Mouse (Mus musculus) limb, embryonic 14.5 days (tissue): ENCODE results near the gene Gatb. TPM values are rescaled to one million over a fixed set of nuclear protein-coding genes. Genes with fewer than 3 reads are reported as not detected.

Experiments
- ATAC-seq: fragments of 200-750 bp; cut with Nextera tagmentation; 2 replicates; pipeline ENCODE4 v1.8.0; 2017; ENCODE audit warnings: low read depth, moderate number of reproducible peaks, moderate TSS enrichment; ENCODE audit not compliant: low FRiP score
- DNase-seq: peaks from one replicate; pipeline ENCODE4 v3.0.0-alpha.2; 2015; ENCODE audit warnings: low spot score
- H3K27ac ChIP-seq: fragments of 300-500 bp; sonication (generic); replicated peaks from 2 replicates; pipeline ENCODE4 v1.5.1; 2014; ENCODE audit warnings: low read depth, mild to moderate bottlenecking, low read length, moderate library complexity, mixed read lengths
- H3K27me3 ChIP-seq: fragments of 300-500 bp; sonication (generic); 2 replicates; pipeline ENCODE4 v1.6.1; 2014; ENCODE audit warnings: low read length, mixed read lengths; ENCODE audit not compliant: control insufficient read depth, insufficient read depth
- H3K36me3 ChIP-seq: fragments of 300-500 bp; sonication (generic); 2 replicates; pipeline ENCODE4 v1.6.1; 2014; ENCODE audit warnings: mild to moderate bottlenecking, low read length, moderate library complexity, mixed read lengths; ENCODE audit not compliant: control insufficient read depth, insufficient read depth
- H3K4me1 ChIP-seq: fragments of 300-500 bp; sonication (generic); 2 replicates; pipeline ENCODE4 v1.6.1; 2014; ENCODE audit warnings: antibody characterized with exemption, low read length, mixed read lengths; ENCODE audit not compliant: control insufficient read depth, insufficient read depth
- H3K4me2 ChIP-seq: fragments of 300-500 bp; sonication (generic); replicated peaks from 2 replicates; pipeline ENCODE4 v1.6.1; 2014; ENCODE audit warnings: low read depth, mild to moderate bottlenecking, low read length, moderate library complexity; ENCODE audit not compliant: severe bottlenecking
- H3K4me3 ChIP-seq: fragments of 300-500 bp; sonication (generic); replicated peaks from 2 replicates; pipeline ENCODE4 v1.5.1; 2014; ENCODE audit warnings: low read length
- H3K9ac ChIP-seq: fragments of 300-500 bp; sonication (generic); 2 replicates; pipeline ENCODE4 v1.6.1; 2014; ENCODE audit warnings: mild to moderate bottlenecking, low read depth, low read length, moderate library complexity; ENCODE audit not compliant: severe bottlenecking
- H3K9me3 ChIP-seq: fragments of 300-500 bp; sonication (generic); 2 replicates; pipeline ENCODE4 v1.6.1; 2016; ENCODE audit warnings: low read length; ENCODE audit not compliant: control insufficient read depth
- POLR2A ChIP-seq: fragments of 200-500 bp; IDR thresholded peaks from 2 replicates; pipeline ENCODE4 v1.8.0; 2012; ENCODE audit warnings: inconsistent platforms, mild to moderate bottlenecking, moderate library complexity, borderline replicate concordance; ENCODE audit not compliant: insufficient read depth, insufficient read length; ENCODE audit errors: extremely low read depth
- WGBS: fragments of 180-500 bp; shearing (Covaris S2); extraction: QIAGEN DNeasy Blood & Tissue Kit; methylation state at CpG from one replicate; pipeline ENCODE4 v1.1.7; 2014; 5-methylcytosine and 5-hydroxymethylcytosine counted together
- polyA plus RNA-seq, 2 experiments: library from polyadenylated mRNA; depleted of rRNA in 1 of 2; stranded (reverse) in 1 of 2; unstranded in 1 of 2; fragments of >200 nt; fragmentation: Nextera tagmentation in 1 of 2; extraction: Ambion mirVana in 1 of 2; gene quantifications; 2 replicates each; pipeline versions ENCODE4 v1.2.1 to v1.2.3; 2012 to 2014

The Gatb gene
- polyA plus RNA-seq, 2 experiments: 9.0 to 18.3 TPM

GRCm38 (mm10) chr3:85606912-85607311 lies 33.0 kb downstream of the Gatb start:
- Histone ChIP-seq H3K27me3 (no peaks in the 10 kb centered on the region), H3K36me3 (no peaks in the 10 kb centered on the region), H3K4me3 (no peak overlapping the region), H3K9ac (no peak overlapping the region), H3K4me2 (no peak overlapping the region), H3K9me3 (no peaks in the 10 kb centered on the region), H3K4me1 (peaks cover 2% of the 10 kb centered on the region; the same call in 1 of the 2 replicates), H3K27ac (no peak overlapping the region)
- DNase-seq (no peak), ATAC-seq (no peak)
- 88% methylated on average over 3 of the region's 3 CpGs for WGBS
- TF ChIP-seq POLR2A: no peak

DNA sequence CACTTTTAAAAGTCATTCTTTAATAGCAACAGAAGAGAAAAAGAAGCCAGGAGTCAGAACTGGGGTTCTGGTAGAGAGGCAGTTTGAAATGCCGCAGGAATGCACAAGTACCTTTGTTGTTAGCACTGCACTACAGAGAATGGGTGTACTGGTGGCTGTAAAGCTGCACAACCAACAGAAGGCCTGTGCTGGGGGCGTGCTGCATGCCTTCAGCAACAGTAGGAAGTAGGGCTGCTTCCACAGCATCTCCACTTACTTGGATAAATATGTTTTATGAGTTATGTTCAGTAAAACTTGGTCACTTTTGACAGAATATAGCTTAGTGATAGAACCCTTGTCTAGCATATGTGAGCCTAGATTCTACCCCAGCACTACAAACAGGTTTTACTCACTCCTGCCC lies 33.8 kb downstream of the Gatb start:
- no peak for TF ChIP-seq POLR2A
- Histone ChIP-seq H3K4me1 (no peaks in the 10 kb centered on the region), H3K4me3 (no peak overlapping the region), H3K27ac (no peak overlapping the region), H3K9ac (no peak overlapping the region), H3K4me2 (no peak overlapping the region), H3K9me3 (no peaks in the 10 kb centered on the region), H3K36me3 (no peaks in the 10 kb centered on the region), H3K27me3 (no peaks in the 10 kb centered on the region)
- no peak for ATAC-seq
- DNase-seq: no peak
- 96% methylated on average over 2 of the region's 2 CpGs for whole genome bisulfite sequencing

DNA sequence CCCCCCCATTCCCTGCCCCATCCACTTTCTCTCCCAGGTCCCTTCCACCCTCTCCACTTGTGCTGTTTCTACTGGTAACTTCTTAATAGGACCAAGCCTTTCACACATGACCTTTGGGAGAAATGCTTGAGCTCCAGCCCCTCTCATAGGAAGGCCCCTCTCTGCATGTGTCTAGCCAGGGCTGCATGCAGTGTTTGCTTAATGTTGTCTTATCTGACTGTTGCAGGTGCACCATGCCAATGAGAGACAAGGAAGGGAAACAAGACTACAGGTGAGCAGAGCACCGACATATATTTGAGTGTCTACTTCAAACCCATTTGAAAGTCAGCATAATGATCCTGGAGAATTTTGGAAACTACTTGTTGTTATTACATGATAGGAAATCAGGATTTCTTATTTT lies 42.5 kb downstream of the Gatb start:
- no peak overlapping the region for H3K27ac ChIP-seq
- no peaks in the 10 kb centered on the region for H3K27me3 ChIP-seq
- TF ChIP-seq POLR2A: no peak
- H3K36me3 ChIP-seq: peaks cover 13% of the 10 kb centered on the region; the same call in 1 of the 2 replicates
- no peaks in the 10 kb centered on the region for H3K9me3 ChIP-seq
- H3K4me3 ChIP-seq: no peak overlapping the region
- no peak for ATAC-seq
- DNase-seq: no peak
- no peak overlapping the region for H3K4me2 ChIP-seq
- WGBS: 97% methylated on average over 1 of the region's 1 CpGs
- H3K9ac ChIP-seq: no peak overlapping the region
- H3K4me1 ChIP-seq: no peaks in the 10 kb centered on the region

DNA sequence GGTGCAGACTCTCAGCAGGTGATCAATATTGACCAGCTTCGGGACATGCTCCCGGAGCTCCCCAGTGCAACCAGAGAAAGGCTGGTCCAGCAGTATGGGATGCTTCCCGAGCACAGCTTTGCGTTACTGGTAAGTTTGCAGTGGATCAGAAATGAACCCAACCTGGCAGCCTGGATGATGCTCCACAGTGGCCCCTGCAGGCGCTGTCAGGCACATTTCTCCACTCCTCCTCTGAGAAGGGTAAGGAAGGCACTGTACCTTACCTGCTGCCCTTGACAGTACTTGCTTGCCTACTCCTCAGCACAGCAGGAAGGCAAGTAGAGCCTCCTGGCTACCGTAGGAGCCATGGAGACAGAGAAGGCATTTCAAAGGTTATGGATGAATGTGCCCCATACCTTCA lies 45.0 kb downstream of the Gatb start:
- Histone ChIP-seq H3K27me3 (no peaks in the 10 kb centered on the region), H3K9ac (no peak overlapping the region), H3K9me3 (no peaks in the 10 kb centered on the region), H3K4me1 (no peaks in the 10 kb centered on the region), H3K36me3 (peaks cover 13% of the 10 kb centered on the region; the same call in 1 of the 2 replicates), H3K27ac (no peak overlapping the region), H3K4me3 (no peak overlapping the region), H3K4me2 (no peak overlapping the region)
- ATAC-seq (no peak), DNase-seq (no peak)
- no peak for TF ChIP-seq POLR2A
- WGBS: 82% methylated on average over 6 of the region's 6 CpGs

DNA sequence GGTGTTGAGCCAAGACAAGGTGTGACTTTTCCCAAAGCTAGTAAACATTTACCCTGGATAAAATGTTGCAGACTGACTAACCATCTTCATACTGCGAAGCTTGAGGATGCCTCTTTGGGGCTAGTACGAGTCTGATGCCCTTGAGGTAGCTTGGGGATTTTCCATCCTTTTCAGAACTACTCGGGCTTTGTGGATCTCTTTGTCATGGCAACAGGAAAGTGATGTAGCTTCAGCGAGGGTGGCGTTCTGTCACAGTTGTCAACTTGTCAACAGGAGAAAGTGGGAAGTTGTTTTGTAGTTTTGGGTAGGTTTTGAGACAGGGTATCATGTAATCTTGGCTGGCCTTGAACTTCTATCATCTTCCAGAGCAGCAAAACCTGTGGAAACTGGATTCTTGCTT lies 45.4 kb downstream of the Gatb start:
- no peaks in the 10 kb centered on the region for H3K9me3 ChIP-seq
- H3K27ac ChIP-seq: no peak overlapping the region
- H3K4me3 ChIP-seq: no peak overlapping the region
- no peaks in the 10 kb centered on the region for H3K27me3 ChIP-seq
- ATAC-seq: no peak
- no peak overlapping the region for H3K4me2 ChIP-seq
- DNase-seq: no peak
- H3K4me1 ChIP-seq: no peaks in the 10 kb centered on the region
- 89% methylated on average over 5 of the region's 5 CpGs for WGBS
- no peak for TF ChIP-seq POLR2A
- no peak overlapping the region for H3K9ac ChIP-seq
- peaks cover 13% of the 10 kb centered on the region; the same call in 1 of the 2 replicates for H3K36me3 ChIP-seq

DNA sequence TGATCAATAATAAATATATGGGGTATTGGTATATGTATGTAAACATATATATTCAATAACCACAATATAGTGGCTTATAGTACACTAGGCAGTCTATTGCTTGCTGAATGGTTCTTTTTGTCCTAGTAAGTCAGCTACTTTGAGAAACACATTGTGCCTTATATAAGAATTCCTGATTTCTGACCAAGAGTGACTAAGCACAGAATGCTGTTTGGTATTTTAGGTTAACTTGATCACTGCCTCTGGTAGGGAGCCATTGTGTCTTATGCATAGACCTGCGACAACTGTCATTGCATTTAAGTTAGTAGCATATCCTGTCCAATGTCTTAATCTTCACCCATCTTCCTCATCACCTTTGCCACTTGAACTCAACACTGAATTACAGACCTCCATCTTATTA lies 45.8 kb downstream of the Gatb start:
- no peak for DNase-seq
- Histone ChIP-seq H3K9ac (no peak overlapping the region), H3K4me1 (no peaks in the 10 kb centered on the region), H3K36me3 (peaks cover 13% of the 10 kb centered on the region; the same call in 1 of the 2 replicates), H3K4me3 (no peak overlapping the region), H3K27me3 (no peaks in the 10 kb centered on the region), H3K4me2 (no peak overlapping the region), H3K9me3 (no peaks in the 10 kb centered on the region), H3K27ac (no peak overlapping the region)
- 96% methylated on average over 1 of the region's 1 CpGs for WGBS
- TF ChIP-seq POLR2A: no peak
- no peak for ATAC-seq
